Mouse (Mus musculus) hindbrain, embryonic 10.5 days (tissue): ENCODE measurements at regions not wholly inside any gene's neighbourhood (a gene's known extent, or its start where the extent isn't known, plus 50 kb on each side); places are given as distances from the start of the nearest gene placed in this dataset.

ENCODE experiments used
- DNase-seq: peaks from one replicate; pipeline ENCODE4 v3.0.0-alpha.2; 2017; ENCODE audit warnings: low spot score
- H3K27ac ChIP-seq: fragments of 300-500 bp; sonication (generic); 2 replicates; pipeline ENCODE4 v1.5.1; 2016; ENCODE audit warnings: mild to moderate bottlenecking, moderate library complexity
- H3K27me3 ChIP-seq: fragments of 300-500 bp; sonication (generic); 2 replicates; pipeline ENCODE4 v1.6.1; 2016; ENCODE audit warnings: mild to moderate bottlenecking; ENCODE audit not compliant: poor library complexity, insufficient read depth, severe bottlenecking
- H3K36me3 ChIP-seq: fragments of 300-500 bp; sonication (generic); 2 replicates; pipeline ENCODE4 v1.6.1; 2016; ENCODE audit warnings: mild to moderate bottlenecking, moderate library complexity
- H3K4me1 ChIP-seq: fragments of 300-500 bp; sonication (generic); replicated peaks from 2 replicates; pipeline ENCODE4 v1.6.1; 2016; ENCODE audit warnings: mild to moderate bottlenecking
- H3K4me3 ChIP-seq: fragments of 300-500 bp; sonication (generic); 2 replicates; pipeline ENCODE4 v1.5.1; 2016; ENCODE audit warnings: mild to moderate bottlenecking, moderate library complexity
- H3K9me3 ChIP-seq: fragments of 300-500 bp; sonication (generic); 2 replicates; pipeline ENCODE4 v1.6.1; 2016; ENCODE audit warnings: mild to moderate bottlenecking, moderate library complexity
- WGBS: fragments of 180-500 bp; shearing (Covaris S2); methylation state at CpG from one replicate; pipeline ENCODE4 v1.1.7; 2016; 5-methylcytosine and 5-hydroxymethylcytosine counted together

DNA sequence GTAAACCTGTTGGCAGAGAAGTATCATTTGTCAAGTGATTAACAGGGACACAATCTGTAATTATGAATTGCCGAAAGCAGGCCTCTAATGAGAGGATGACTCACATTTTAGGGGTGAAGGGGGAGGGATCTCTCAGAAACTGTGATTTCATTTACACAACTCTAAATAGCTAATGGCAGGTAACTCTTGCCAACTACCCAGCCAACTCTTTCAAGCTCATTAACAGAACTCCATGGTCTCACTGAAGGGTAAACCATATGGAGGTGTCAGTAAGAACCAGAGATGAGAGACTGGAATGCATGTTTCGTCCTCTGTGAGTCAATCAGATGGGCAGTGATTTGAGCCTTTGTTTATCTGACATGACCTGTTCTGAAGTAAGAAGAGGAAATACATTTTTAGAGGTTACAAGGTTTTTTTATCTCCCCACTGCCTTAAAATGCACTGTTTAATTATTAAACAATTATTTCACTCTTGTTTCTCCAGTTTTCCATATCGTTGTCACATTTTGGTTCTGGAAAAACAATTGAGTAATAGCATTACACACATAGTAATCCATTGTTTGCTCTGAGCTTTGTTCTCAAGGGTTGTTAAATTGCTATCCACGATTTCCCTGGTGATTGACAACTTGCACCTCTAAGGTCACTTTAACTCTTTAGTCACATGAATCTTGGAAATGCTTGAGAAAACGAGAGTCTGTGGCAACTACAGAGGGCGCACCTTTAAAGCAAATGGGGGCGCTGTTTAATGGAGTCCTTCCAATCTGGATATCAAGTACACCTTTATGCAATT is 451.5 kb downstream of the Gm43517 start:
- no peaks in the 10 kb centered on the region for H3K4me1 ChIP-seq
- DNase-seq: no peak
- WGBS: 54% methylated on average over 7 of the region's 7 CpGs
- H3K36me3 ChIP-seq: no peaks in the 10 kb centered on the region
- H3K4me3 ChIP-seq: no peak overlapping the region
- H3K9me3 ChIP-seq: no peaks in the 10 kb centered on the region
- H3K27ac ChIP-seq: no peak overlapping the region
- no peaks in the 10 kb centered on the region for H3K27me3 ChIP-seq

DNA sequence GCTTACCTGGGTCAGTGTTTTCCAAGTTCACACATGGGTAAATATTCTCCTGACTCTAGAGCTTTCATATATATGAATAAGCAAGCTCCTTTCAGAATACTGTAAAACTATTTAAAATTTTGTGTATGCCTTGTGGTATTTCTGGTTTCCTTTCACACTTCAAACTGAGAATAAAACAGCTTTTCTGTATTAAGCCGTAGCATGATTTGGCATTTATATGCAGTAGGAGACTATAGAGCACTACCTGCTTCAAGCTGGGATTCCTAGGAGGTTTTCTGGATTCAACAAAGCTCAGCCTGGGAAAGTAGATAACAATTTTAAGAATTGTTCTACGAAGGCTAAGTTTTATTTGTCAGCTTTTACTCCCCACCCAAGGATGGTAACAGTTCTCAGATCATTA is 500.5 kb downstream of the Gm43517 start:
- Histone ChIP-seq H3K4me1 (no peaks in the 10 kb centered on the region), H3K36me3 (no peaks in the 10 kb centered on the region), H3K27me3 (no peaks in the 10 kb centered on the region), H3K27ac (no peak overlapping the region), H3K9me3 (no peaks in the 10 kb centered on the region), H3K4me3 (no peak overlapping the region)
- no peak for DNase-seq
- WGBS: 85% methylated on average over 2 of the region's 2 CpGs

DNA sequence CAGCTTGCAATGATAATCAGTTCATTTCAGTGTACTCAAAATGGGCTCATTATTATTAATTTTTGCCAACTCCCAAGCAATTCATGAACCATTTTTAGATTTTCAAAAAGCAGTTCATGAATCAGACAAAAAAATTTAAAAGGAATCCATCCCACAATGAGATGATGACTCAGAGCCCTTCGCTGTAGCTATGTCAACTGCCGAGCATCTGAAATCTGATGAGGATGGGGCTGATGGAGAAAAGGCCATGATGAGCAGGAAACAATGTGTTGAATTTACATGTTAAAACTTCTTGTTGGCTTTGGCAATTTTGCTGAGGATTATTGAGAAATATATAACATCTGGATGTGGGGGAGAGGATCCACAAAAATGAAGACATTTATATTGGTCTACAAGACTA is 502.3 kb downstream of the Gm43517 start:
- Histone ChIP-seq H3K4me1 (no peaks in the 10 kb centered on the region), H3K27me3 (no peaks in the 10 kb centered on the region), H3K36me3 (no peaks in the 10 kb centered on the region), H3K27ac (no peak overlapping the region), H3K4me3 (no peak overlapping the region), H3K9me3 (no peaks in the 10 kb centered on the region)
- no peak for DNase-seq
- 92% methylated on average over 2 of the region's 2 CpGs for WGBS

DNA sequence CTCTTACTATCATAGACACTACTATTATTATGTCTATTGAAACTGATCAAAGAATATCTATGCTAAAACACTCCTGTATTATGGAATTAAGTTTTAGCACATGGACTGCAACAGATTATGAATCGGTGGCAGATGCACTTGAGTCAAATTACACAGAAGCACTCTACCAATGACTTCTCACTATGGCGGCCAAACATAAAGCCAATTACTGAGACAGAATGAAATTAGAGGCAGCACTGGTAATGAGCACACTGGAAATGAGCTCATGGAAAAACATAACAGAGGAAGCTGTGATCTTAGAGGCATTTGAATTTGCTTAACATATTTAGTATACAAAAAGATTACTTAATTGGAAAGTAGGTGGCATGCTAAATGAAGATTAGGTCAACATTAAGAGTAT is 512.8 kb downstream of the Gm43517 start:
- H3K9me3 ChIP-seq: no peaks in the 10 kb centered on the region
- no peaks in the 10 kb centered on the region for H3K4me1 ChIP-seq
- H3K27me3 ChIP-seq: no peaks in the 10 kb centered on the region
- no peak overlapping the region for H3K27ac ChIP-seq
- no peak overlapping the region for H3K4me3 ChIP-seq
- no peak for DNase-seq
- 94% methylated on average over 2 of the region's 2 CpGs for WGBS
- no peaks in the 10 kb centered on the region for H3K36me3 ChIP-seq

DNA sequence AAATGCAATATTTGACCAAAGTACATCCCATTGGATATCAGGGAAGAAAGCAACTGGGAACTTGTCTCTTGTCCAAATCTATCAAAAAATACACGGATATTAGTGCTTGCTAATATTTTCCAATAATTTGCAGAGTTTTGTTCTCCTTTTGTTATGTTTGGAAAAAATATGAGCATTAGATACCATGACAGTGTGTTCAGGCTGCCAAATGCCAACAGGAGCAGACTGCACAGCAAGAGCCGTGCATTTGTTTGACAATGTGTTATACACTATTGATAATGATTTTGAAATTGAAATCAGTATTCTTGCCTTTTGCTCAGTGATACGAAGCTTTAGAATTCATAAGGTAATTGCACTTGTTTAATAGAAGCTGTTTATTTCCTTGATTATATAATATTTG is 530.7 kb downstream of the Gm43517 start:
- no peaks in the 10 kb centered on the region for H3K9me3 ChIP-seq
- 85% methylated on average over 3 of the region's 3 CpGs for WGBS
- H3K4me3 ChIP-seq: no peak overlapping the region
- H3K4me1 ChIP-seq: no peaks in the 10 kb centered on the region
- H3K36me3 ChIP-seq: no peaks in the 10 kb centered on the region
- no peaks in the 10 kb centered on the region for H3K27me3 ChIP-seq
- DNase-seq: no peak
- H3K27ac ChIP-seq: no peak overlapping the region

DNA sequence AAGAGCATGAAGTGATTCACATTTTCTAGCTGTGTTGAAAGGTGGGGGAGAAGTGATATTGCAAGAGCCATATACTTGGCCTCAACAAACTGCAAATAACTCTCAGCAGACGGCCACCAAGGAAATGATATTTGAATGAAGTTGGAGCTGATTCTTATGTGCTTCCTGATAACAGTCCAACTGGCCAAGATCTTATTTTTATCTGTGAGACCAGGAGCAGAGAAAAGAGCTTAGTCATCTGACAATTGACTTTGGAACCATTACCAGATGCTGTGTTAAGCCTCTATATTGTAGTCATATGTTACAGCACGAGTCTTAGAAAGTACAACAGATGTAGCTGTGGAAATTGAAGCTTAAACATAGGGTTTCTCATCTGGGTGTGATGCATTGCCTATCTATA is 536.6 kb downstream of the Gm43517 start:
- DNase-seq: no peak
- no peak overlapping the region for H3K4me3 ChIP-seq
- WGBS: 82% methylated on average over 2 of the region's 2 CpGs

DNA sequence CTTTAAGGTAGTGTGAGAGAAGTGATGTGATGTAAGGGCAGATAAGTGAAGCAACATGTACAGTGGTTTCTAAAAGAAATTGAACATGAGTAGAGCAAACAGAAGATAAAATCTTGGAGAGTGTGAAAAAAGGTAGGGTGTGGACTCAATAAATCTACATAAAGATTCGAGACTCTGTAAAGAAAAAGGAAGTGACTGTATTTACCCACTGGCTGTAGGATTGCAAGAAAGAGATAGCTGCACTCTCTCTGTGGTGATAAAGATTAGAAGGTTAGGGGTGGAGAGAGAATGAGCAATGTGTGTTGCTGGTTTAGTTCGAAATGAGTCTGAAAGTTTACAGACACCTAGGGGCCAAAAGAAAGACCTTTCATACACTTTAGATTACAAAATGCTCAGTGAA is 555.8 kb downstream of the Gm43517 start:
- Histone ChIP-seq H3K4me1 (peaks cover 10% of the 10 kb centered on the region), H3K27me3 (no peaks in the 10 kb centered on the region), H3K36me3 (no peaks in the 10 kb centered on the region), H3K27ac (no peak overlapping the region), H3K4me3 (no peak overlapping the region), H3K9me3 (no peaks in the 10 kb centered on the region)
- 83% methylated on average over 2 of the region's 2 CpGs for WGBS
- DNase-seq: no peak

More for the DNA sequence above, 536.6 kb downstream of the Gm43517 start:
- no peaks in the 10 kb centered on the region for H3K27me3 ChIP-seq
- no peaks in the 10 kb centered on the region for H3K9me3 ChIP-seq
- no peak overlapping the region for H3K27ac ChIP-seq
- no peaks in the 10 kb centered on the region for H3K4me1 ChIP-seq
- H3K36me3 ChIP-seq: no peaks in the 10 kb centered on the region

DNA sequence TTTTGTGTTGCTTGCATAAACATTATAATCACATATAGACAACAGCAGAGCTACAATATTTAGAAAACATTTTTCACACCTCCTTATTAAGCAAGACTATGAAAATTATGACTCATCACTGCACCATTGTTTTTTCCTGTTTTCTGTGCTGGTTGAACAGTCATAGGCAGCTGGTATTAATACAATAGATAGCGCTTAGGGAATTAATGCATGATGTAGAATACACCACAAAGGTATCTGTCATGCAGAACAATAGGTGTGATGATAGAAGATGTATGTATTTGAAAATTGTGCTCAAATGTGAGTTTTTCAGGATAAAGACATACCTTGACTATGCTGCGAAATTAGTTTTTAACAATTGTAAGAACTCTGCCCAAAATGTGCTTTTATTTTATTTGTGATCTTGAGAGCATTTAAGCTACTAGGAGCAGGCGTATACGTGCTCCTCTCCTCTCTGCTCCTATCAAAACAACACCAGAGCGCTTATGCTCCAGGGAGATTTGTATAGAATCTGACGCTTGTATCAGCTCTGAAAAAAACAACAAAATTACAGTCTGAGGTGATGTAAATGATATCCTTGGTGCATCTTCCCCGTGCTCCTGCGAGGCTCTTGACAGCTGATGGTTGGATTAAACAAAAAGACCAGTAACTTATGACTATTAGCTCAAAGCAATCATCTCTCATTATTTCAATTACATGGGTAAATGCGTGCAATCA is 560.1 kb downstream of the Gm43517 start:
- H3K36me3 ChIP-seq: no peaks in the 10 kb centered on the region
- H3K4me1 ChIP-seq: peaks cover 21% of the 10 kb centered on the region
- H3K4me3 ChIP-seq: no peak overlapping the region
- no peaks in the 10 kb centered on the region for H3K9me3 ChIP-seq
- no peak for DNase-seq
- no peaks in the 10 kb centered on the region for H3K27me3 ChIP-seq
- 77% methylated on average over 9 of the region's 9 CpGs for WGBS
- no peak overlapping the region for H3K27ac ChIP-seq

DNA sequence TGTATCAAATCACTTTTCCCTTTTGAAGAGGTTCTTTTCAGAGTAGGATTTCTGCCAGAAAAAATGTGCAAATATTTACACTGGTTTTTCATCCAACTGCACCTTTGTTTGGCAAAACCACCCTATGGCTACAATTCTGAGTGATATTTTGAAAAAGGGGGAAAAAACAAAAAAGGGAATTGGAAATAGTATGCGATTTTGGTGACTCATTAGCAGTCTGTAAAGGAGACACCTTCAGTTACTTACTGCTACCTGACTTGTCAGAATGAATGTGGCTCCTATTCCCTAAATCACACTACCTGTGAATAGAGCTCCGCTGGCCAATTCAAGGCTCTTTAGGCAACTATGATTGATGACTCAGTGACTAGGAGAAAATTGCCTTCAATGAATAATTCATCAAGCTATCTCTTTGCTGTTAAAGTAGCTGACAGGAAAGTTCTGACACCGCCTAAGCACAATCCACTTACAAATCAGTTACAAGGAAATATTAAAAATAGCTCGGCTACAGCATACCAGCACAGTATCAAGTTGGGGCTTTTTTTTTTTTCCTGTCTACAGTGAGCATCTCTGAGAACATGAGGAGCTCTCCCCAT is 560.8 kb downstream of the Gm43517 start:
- Histone ChIP-seq H3K36me3 (no peaks in the 10 kb centered on the region), H3K4me3 (no peak overlapping the region), H3K9me3 (no peaks in the 10 kb centered on the region), H3K4me1 (peaks cover 18% of the 10 kb centered on the region), H3K27me3 (no peaks in the 10 kb centered on the region), H3K27ac (no peak overlapping the region)
- WGBS: 50% methylated on average over 4 of the region's 4 CpGs
- DNase-seq: no peak

DNA sequence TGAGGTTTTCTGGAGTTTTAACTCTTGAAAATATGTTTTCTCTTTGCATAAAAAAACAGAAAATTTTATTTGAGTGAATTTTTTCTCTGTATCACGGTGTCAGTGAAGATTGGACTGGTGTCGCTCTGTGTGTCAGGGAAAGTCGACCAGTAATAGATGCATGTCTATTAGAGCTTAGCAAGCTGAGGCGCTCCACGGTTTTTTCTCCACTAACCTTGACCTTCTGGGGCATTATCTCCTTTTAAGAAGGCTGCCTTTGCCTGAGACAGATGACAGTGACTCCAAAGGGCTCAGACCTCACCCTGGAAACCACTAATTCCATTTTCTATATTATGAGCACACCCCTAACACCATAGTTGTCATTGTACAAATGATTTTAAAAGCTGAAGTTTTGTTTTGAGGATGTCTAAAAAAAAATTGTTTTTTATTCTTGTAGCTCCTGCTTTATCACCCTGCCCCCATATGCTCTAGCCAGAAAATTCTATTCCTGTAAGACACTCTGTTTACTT is 561.8 kb downstream of the Gm43517 start:
- WGBS: 29% methylated on average over 5 of the region's 5 CpGs
- no peaks in the 10 kb centered on the region for H3K9me3 ChIP-seq
- H3K27ac ChIP-seq: no peak overlapping the region
- DNase-seq: peak; percentile 8
- no peaks in the 10 kb centered on the region for H3K36me3 ChIP-seq
- H3K4me1 ChIP-seq: peaks cover 18% of the 10 kb centered on the region
- H3K4me3 ChIP-seq: no peak overlapping the region
- H3K27me3 ChIP-seq: no peaks in the 10 kb centered on the region

DNA sequence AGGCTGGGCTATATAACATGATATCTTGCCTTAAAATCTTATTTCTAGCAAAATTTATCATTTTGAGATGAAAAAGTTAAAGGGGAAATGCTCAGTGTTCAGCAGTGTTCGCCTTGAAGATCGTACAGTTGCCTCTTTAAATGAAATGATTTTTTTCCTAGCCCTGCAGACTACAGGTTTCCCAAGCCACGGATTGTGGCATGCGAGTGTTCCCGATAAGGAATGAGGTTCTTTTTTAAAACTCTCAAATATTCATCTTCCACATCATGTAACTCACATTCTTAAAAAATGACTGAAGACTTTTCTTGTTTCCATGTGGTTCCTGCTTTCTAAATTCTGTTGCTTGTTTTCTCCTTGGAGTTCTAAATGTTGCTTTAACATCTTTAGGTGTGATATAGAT is 566.0 kb downstream of the Gm43517 start:
- Histone ChIP-seq H3K36me3 (no peaks in the 10 kb centered on the region), H3K4me3 (no peak overlapping the region), H3K9me3 (no peaks in the 10 kb centered on the region), H3K27me3 (no peaks in the 10 kb centered on the region), H3K4me1 (peaks cover 10% of the 10 kb centered on the region), H3K27ac (no peak overlapping the region)
- WGBS: 93% methylated on average over 5 of the region's 5 CpGs
- DNase-seq: no peak

DNA sequence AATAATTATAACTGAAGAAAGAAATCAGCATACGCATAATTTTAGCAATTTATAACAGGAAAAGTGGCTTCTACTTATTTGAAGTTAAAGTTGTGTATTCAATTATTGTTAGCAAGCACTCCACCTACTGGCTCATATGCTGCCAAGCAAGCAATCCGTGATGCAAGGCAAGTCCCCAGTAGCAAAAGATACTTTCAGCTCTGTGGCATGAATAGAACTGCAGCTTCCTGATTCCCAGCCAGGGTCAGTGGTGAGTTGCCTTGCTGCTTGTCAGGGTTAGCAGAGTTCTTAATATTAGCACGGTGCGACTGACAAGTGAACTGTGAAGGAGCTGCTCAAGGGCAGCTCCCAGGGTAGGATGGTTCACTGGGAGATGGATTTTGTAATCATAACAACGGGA is 566.8 kb downstream of the Gm43517 start:
- Histone ChIP-seq H3K27ac (no peak overlapping the region), H3K36me3 (no peaks in the 10 kb centered on the region), H3K9me3 (no peaks in the 10 kb centered on the region), H3K27me3 (no peaks in the 10 kb centered on the region), H3K4me1 (peaks cover 2% of the 10 kb centered on the region), H3K4me3 (no peak overlapping the region)
- 42% methylated on average over 5 of the region's 5 CpGs for WGBS
- DNase-seq: peak; percentile 14

DNA sequence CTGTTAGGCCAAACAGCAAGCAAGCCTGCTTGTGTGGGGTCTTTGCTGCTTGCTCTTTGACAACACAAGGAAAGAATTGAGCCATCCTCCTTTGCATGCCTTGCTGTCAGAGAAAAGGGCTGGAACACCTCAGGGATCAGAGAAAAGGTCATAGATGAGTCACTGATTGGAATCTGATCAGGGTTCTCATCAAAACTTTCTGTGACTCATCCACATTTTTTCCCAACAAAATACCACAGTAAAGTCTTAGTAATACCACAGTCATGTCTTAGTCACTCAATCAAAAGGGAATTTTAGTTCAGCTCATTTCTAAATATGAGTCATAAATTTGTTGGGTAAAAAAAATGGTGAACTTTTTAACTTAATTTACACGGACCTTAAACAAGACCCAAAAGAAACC is 583.1 kb downstream of the Gm43517 start:
- Histone ChIP-seq H3K9me3 (no peaks in the 10 kb centered on the region), H3K27me3 (peaks cover 58% of the 10 kb centered on the region), H3K4me1 (0 out of 2 replicates have a peak, but pooled peaks cover 3% of the 10 kb centered on the region), H3K27ac (no peak overlapping the region), H3K36me3 (no peaks in the 10 kb centered on the region), H3K4me3 (no peak overlapping the region)
- DNase-seq: no peak
- 74% methylated on average over 1 of the region's 1 CpGs for WGBS
